Mouse (Mus musculus) layer of hippocampus, adult 2 months (tissue): Measurements from ENCODE around the gene Fbxw5. TPM values are rescaled to one million over a fixed set of nuclear protein-coding genes. Genes with fewer than 3 reads are reported as not detected.

Experiments used
- DNase-seq, 2 experiments: peaks; one replicate each; pipeline ENCODE4 v3.0.0; 2022; ENCODE audit warnings: low spot score in 2 of 2
- H3K27ac ChIP-seq: fragments of 200-600 bp; 2 replicates; pipeline ENCODE4 v1.8.1; 2022
- H3K4me3 ChIP-seq: fragments of 200-600 bp; 2 replicates; pipeline ENCODE4 v1.8.1; 2022; ENCODE audit warnings: mild to moderate bottlenecking
- CTCF ChIP-seq: fragments of 200-600 bp; conservative IDR thresholded peaks from 2 replicates; pipeline ENCODE4 v1.8.1; 2022; ENCODE audit warnings: antibody characterized with exemption, mild to moderate bottlenecking, moderate library complexity
- total RNA-seq, 2 experiments: library from RNA; stranded (reverse); gene quantifications; 2 replicates each; pipeline ENCODE4 v1.2.3; 2021

The Fbxw5 gene
- total RNA-seq, 2 experiments from 2014 or later: 109 to 120 TPM

- no peak overlapping the region for H3K4me3 ChIP-seq
- TF ChIP-seq CTCF: no peak
- no peak overlapping the region for H3K27ac ChIP-seq
- DNase-seq: no peak
Observed at GRCm38 (mm10) chr2:25504538-25504937, 4.0 kb downstream of the Fbxw5 start.

- no peak for DNase-seq
- no peak for TF ChIP-seq CTCF
- Histone ChIP-seq H3K4me3 (no peak overlapping the region), H3K27ac (no peak overlapping the region)
Observed at GRCm38 (mm10) chr2:25505000-25505399, 4.5 kb downstream of the Fbxw5 start.

GRCm38 (mm10) chr2:25505860-25506259 lies 5.3 kb downstream of the Fbxw5 start:
- TF ChIP-seq CTCF: no peak
- no peak overlapping the region for H3K27ac ChIP-seq
- no peak for DNase-seq
- no peak overlapping the region for H3K4me3 ChIP-seq

- no peak overlapping the region for H3K4me3 ChIP-seq
- no peak for DNase-seq
- H3K27ac ChIP-seq: no peak overlapping the region
- peak; percentile 49 for TF ChIP-seq CTCF
Observed at GRCm38 (mm10) chr2:25506964-25507363, 6.4 kb downstream of the Fbxw5 start.

- TF ChIP-seq CTCF: peak; percentile 56
- no peak overlapping the region for H3K27ac ChIP-seq
- H3K4me3 ChIP-seq: no peak overlapping the region
- DNase-seq: no peak
Observed at GRCm38 (mm10) chr2:25509912-25510311, 9.4 kb downstream of the Fbxw5 start.

GRCm38 (mm10) chr2:25526510-25527302 lies 26.2 kb downstream of the Fbxw5 start:
- no peak for DNase-seq
- TF ChIP-seq CTCF: no peak
- Histone ChIP-seq H3K4me3 (no peak overlapping the region), H3K27ac (no peak overlapping the region)

GRCm38 (mm10) chr2:25533707-25534106 lies 33.2 kb downstream of the Fbxw5 start:
- peak overlapping the region; percentile 23; the same call in 1 of the 2 replicates for H3K27ac ChIP-seq
- peak; percentile 35; the same call in 1 of the 2 replicates for TF ChIP-seq CTCF
- DNase-seq: no peak
- no peak overlapping the region for H3K4me3 ChIP-seq

- DNase-seq: peak in 1 of 2 experiments; percentile 41
- no peak overlapping the region for H3K4me3 ChIP-seq
- H3K27ac ChIP-seq: peak overlapping the region; percentile 19; the same call in 1 of the 2 replicates
- TF ChIP-seq CTCF: no peak
Observed at GRCm38 (mm10) chr2:25534178-25534865, 33.8 kb downstream of the Fbxw5 start.

- no peak for DNase-seq
- Histone ChIP-seq H3K4me3 (no peak overlapping the region), H3K27ac (no peak overlapping the region)
- no peak for TF ChIP-seq CTCF
Observed at GRCm38 (mm10) chr2:25534866-25535182, 34.3 kb downstream of the Fbxw5 start.

- DNase-seq: no peak
- TF ChIP-seq CTCF: no peak
- Histone ChIP-seq H3K27ac (no peak overlapping the region), H3K4me3 (no peak overlapping the region)
Observed at GRCm38 (mm10) chr2:25536531-25536930, 36.0 kb downstream of the Fbxw5 start.

- no peak overlapping the region for H3K27ac ChIP-seq
- no peak for DNase-seq
- no peak for TF ChIP-seq CTCF
- H3K4me3 ChIP-seq: no peak overlapping the region
Observed at GRCm38 (mm10) chr2:25540541-25540948, 40.0 kb downstream of the Fbxw5 start.

GRCm38 (mm10) chr2:25541644-25542367 lies 41.3 kb downstream of the Fbxw5 start:
- no peak for TF ChIP-seq CTCF
- DNase-seq: no peak
- Histone ChIP-seq H3K27ac (no peak overlapping the region), H3K4me3 (no peak overlapping the region)
